Mouse (Mus musculus): ENCODE data around the gene Enpp1. TPM values are rescaled to one million over a fixed set of nuclear protein-coding genes. Genes with fewer than 3 reads are reported as not detected.

The Enpp1 gene
- total and polyA plus RNA-seq, 3 experiments: 0.12 to 0.15 TPM; not detected in 1

DNA sequence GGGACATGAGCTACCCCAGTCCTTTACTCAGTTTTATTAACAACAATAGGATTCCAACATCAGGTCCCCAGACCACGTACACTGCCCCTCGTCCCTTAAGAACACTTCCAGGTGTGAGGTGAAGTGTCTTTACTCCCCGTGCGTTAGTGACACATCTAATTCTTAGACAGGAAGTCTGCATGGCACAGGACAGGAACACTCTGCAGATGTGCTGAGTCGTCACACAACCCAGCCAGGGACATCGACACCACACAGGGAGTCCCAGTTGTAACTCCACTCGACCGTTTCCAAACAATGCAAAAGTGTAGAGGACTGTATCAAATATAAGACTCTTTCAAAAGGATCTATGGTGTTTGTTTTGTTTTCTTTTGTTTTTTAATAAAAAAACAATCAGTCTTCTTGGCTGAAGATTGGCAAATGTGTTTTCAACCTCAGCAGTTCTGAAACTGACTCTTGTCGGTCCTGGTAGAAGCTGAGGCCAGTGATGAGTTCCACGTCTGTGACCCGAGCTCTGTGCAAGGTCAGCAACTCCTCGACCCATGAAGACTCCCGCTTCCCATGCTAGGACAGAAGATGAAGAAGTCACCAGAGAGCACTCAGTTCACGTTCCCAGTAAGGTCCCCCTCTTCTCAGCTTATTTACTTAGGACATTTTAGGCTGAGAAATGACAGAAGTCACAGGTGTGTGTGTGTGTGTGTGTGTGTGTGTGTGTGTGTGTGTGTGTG lies 70.4 kb downstream of the Enpp1 start:
- no peaks in the 10 kb centered on the region for H3K9me3 ChIP-seq (replicated peaks; ENCODE audit: insufficient read depth, low read length)
- no peaks in the 10 kb centered on the region for H3K4me1 ChIP-seq (ENCODE audit: control insufficient read depth in 1 of 2, insufficient read depth in 2 of 2, low read length in 2 of 2)
- no peaks in the 10 kb centered on the region for H3K36me3 ChIP-seq (ENCODE audit: control insufficient read depth in 1 of 2, insufficient read depth in 2 of 2, low read length in 2 of 2)
- no peak for TF ChIP-seq ETS1 (IDR thresholded peaks at IDR 0.05; ENCODE audit: low read depth, low read length)
- TF ChIP-seq ZC3H11A (IDR thresholded peaks at IDR 0.05; ENCODE audit: low read depth, low read length): no peak
- no peak for TF ChIP-seq USF2 (IDR thresholded peaks at IDR 0.05; ENCODE audit: borderline replicate concordance in 1 of 2, insufficient read depth in 1 of 2, low read depth in 1 of 2, low read length in 2 of 2)
- no peak for TF ChIP-seq JUND (IDR thresholded peaks at IDR 0.05; ENCODE audit: low read depth, low read length)
- TF ChIP-seq POLR2AphosphoS2 (IDR thresholded peaks at IDR 0.05; ENCODE audit: low read length): no peak
- no peak for TF ChIP-seq RAD21 (IDR thresholded peaks at IDR 0.05; ENCODE audit: low read depth, low read length)
- no peak for TF ChIP-seq CHD2 (IDR thresholded peaks at IDR 0.05; ENCODE audit: low read length)
- TF ChIP-seq MYB (IDR thresholded peaks at IDR 0.05; ENCODE audit: low read depth, low read length): no peak
- no peaks in the 10 kb centered on the region; a peak in 1 of 4 replicates for H3K27me3 ChIP-seq (ENCODE audit: control insufficient read depth in 1 of 2, insufficient read depth in 2 of 2, low read length in 2 of 2)
- no peak overlapping the region for H3K9ac ChIP-seq (ENCODE audit: control insufficient read depth, low read depth, low read length, poor library complexity, severe bottlenecking)
- H3K27ac ChIP-seq (ENCODE audit: control insufficient read depth, low read depth, low read length): no peak overlapping the region
- DNase-seq (ENCODE audit: low read depth, low spot score): no peak
- no peaks in the 10 kb centered on the region for H3K79me2 ChIP-seq (ENCODE audit: control insufficient read depth, insufficient read depth, low read length, poor library complexity)
- no peak overlapping the region for H3K4me3 ChIP-seq (ENCODE audit: control insufficient read depth in 1 of 2, insufficient read depth in 1 of 2, low read depth in 2 of 2, low read length in 2 of 2)

DNA sequence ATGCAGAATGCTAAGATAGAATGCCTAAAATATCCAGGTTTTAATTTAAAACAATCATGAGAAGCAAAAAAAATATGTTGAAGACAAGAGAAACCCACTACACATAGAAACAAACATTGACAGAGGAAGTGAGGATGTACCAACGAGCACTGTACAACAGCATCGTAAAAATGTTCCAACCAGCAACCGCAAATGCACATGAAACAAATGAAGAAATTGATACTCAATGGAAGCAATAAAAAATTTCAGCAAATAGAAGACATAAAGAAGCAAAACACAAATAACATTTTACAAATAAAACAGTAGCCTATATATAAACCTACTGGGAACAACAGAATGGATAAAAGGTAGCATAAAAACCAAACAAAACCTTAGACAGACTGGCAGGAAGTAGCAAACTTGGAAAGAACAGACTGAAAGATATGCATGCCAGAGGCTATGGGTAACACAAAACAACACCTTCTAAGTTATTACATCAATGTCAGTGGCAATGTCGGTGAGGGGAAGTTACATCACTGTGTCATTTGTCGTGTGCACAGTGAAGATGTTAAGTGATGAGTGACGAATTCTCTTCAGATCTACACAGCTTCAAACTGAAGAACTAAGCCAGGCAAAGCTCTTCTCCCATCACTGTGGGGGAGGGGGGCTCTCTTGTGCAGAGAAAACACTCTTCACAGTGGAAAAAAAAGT lies 71.6 kb downstream of the Enpp1 start:
- H3K4me1 ChIP-seq (ENCODE audit: control insufficient read depth in 1 of 2, insufficient read depth in 2 of 2, low read length in 2 of 2): peaks cover 0 to 6% of the 10 kb centered on the region in 2 experiments; a peak in 3 of 4 replicates
- H3K27me3 ChIP-seq (ENCODE audit: control insufficient read depth in 1 of 2, insufficient read depth in 2 of 2, low read length in 2 of 2): no peaks in the 10 kb centered on the region; a peak in 1 of 4 replicates
- TF ChIP-seq USF2 (IDR thresholded peaks at IDR 0.05; ENCODE audit: borderline replicate concordance in 1 of 2, insufficient read depth in 1 of 2, low read depth in 1 of 2, low read length in 2 of 2): no peak
- no peak for TF ChIP-seq BHLHE40 (IDR thresholded peaks at IDR 0.05; ENCODE audit: borderline replicate concordance, low read depth, low read length)
- no peak for TF ChIP-seq NELFE (IDR thresholded peaks at IDR 0.05; ENCODE audit: low read depth, low read length)
- TF ChIP-seq MYB (IDR thresholded peaks at IDR 0.05; ENCODE audit: low read depth, low read length): no peak
- TF ChIP-seq CTCF (IDR thresholded peaks at IDR 0.05 in 2 of 3, conservative IDR thresholded peaks at IDR 0.05 in 1 of 3; ENCODE audit: control insufficient read depth in 1 of 3, insufficient read depth in 1 of 3, low read depth in 2 of 3, low read length in 3 of 3, poor library complexity in 1 of 3, severe bottlenecking in 1 of 3): no peak
- no peak for DNase-seq (ENCODE audit: low read depth, low spot score)
- no peaks in the 10 kb centered on the region for H3K9me3 ChIP-seq (replicated peaks; ENCODE audit: insufficient read depth, low read length)
- no peaks in the 10 kb centered on the region; a peak in 1 of 4 replicates for H3K36me3 ChIP-seq (ENCODE audit: control insufficient read depth in 1 of 2, insufficient read depth in 2 of 2, low read length in 2 of 2)
- H3K9ac ChIP-seq (ENCODE audit: control insufficient read depth, low read depth, low read length, poor library complexity, severe bottlenecking): no peak overlapping the region
- H3K79me2 ChIP-seq (ENCODE audit: control insufficient read depth, insufficient read depth, low read length, poor library complexity): no peaks in the 10 kb centered on the region
- H3K4me3 ChIP-seq (ENCODE audit: control insufficient read depth in 1 of 2, insufficient read depth in 1 of 2, low read depth in 2 of 2, low read length in 2 of 2): no peak overlapping the region
- no peak overlapping the region for H3K27ac ChIP-seq (ENCODE audit: control insufficient read depth, low read depth, low read length)

DNA sequence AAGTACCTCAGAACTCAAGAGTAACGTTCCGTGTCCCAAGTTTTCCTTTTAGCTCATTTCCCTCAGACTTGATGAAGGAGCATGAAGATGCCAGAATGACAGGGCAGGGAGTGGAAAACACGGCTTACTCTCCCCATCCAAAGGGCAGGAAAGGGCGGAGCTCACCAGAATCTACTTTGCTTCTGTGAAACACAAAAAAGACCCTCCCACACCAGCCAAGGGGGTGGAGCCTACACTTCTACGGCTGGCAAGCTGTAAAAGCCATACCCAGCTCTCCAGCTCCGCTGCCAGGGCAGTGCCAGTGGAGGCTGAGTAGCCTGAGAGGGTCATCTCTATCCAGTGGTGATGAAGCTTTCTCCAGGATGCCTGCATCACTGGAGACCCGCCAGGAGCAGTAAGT lies 72.4 kb downstream of the Enpp1 start:
- H3K4me1 ChIP-seq (ENCODE audit: control insufficient read depth in 1 of 2, insufficient read depth in 2 of 2, low read length in 2 of 2): peaks cover 3 to 9% of the 10 kb centered on the region in 2 experiments

More for the DNA sequence above, 72.4 kb downstream of the Enpp1 start:
- H3K4me3 ChIP-seq (ENCODE audit: control insufficient read depth in 1 of 2, insufficient read depth in 1 of 2, low read depth in 2 of 2, low read length in 2 of 2): no peak overlapping the region
- H3K9ac ChIP-seq (ENCODE audit: control insufficient read depth, low read depth, low read length, poor library complexity, severe bottlenecking): no peak overlapping the region
- no peaks in the 10 kb centered on the region for H3K79me2 ChIP-seq (ENCODE audit: control insufficient read depth, insufficient read depth, low read length, poor library complexity)
- H3K27ac ChIP-seq (ENCODE audit: control insufficient read depth, low read depth, low read length): no peak overlapping the region
- DNase-seq (ENCODE audit: low read depth, low spot score): no peak
- TF ChIP-seq RAD21 (IDR thresholded peaks at IDR 0.05; ENCODE audit: low read depth, low read length): no peak
- no peak for TF ChIP-seq MEF2A (IDR thresholded peaks at IDR 0.05; ENCODE audit: extremely low read depth, insufficient replicate concordance, low read depth, low read length, poor library complexity, severe bottlenecking)
- TF ChIP-seq MXI1 (IDR thresholded peaks at IDR 0.05; ENCODE audit: low read depth, low read length): no peak
- no peak for TF ChIP-seq JUND (IDR thresholded peaks at IDR 0.05; ENCODE audit: low read depth, low read length)
- TF ChIP-seq ELF1 (IDR thresholded peaks at IDR 0.05; ENCODE audit: low read depth, low read length): no peak
- TF ChIP-seq USF1 (IDR thresholded peaks at IDR 0.05; ENCODE audit: low read depth, low read length): no peak
- no peak for TF ChIP-seq ZMIZ1 (IDR thresholded peaks at IDR 0.05; ENCODE audit: low read depth, low read length)
- TF ChIP-seq GABPA (IDR thresholded peaks at IDR 0.05; ENCODE audit: low read depth, low read length): no peak
- TF ChIP-seq NELFE (IDR thresholded peaks at IDR 0.05; ENCODE audit: low read depth, low read length): no peak
- TF ChIP-seq ETS1 (IDR thresholded peaks at IDR 0.05; ENCODE audit: low read depth, low read length): no peak
- no peak for TF ChIP-seq TBP (IDR thresholded peaks at IDR 0.05; ENCODE audit: low read depth, low read length)
- no peak for TF ChIP-seq GATA1 (IDR thresholded peaks at IDR 0.05; ENCODE audit: low read depth, low read length)
- no peak for TF ChIP-seq POLR2A (IDR thresholded peaks at IDR 0.05; ENCODE audit: control insufficient read depth in 1 of 2, insufficient read depth in 1 of 2, low read depth in 1 of 2, low read length in 2 of 2, poor library complexity in 1 of 2)
- no peak for TF ChIP-seq CHD1 (IDR thresholded peaks at IDR 0.05; ENCODE audit: low read depth, low read length)
- no peak for TF ChIP-seq CHD2 (IDR thresholded peaks at IDR 0.05; ENCODE audit: low read length)
- no peak for TF ChIP-seq SMC3 (IDR thresholded peaks at IDR 0.05; ENCODE audit: low read depth, low read length)
- H3K36me3 ChIP-seq (ENCODE audit: control insufficient read depth in 1 of 2, insufficient read depth in 2 of 2, low read length in 2 of 2): no peaks in the 10 kb centered on the region; a peak in 1 of 4 replicates
- no peaks in the 10 kb centered on the region for H3K9me3 ChIP-seq (replicated peaks; ENCODE audit: insufficient read depth, low read length)
- no peaks in the 10 kb centered on the region; a peak in 1 of 4 replicates for H3K27me3 ChIP-seq (ENCODE audit: control insufficient read depth in 1 of 2, insufficient read depth in 2 of 2, low read length in 2 of 2)

All from MEL (cell line).